Mouse (Mus musculus): ENCODE measurements around the gene 1700028J19Rik. TPM values are rescaled to one million over a fixed set of nuclear protein-coding genes. Genes with fewer than 3 reads are reported as not detected.
"Not testable (repeated sequence)": the region's sequence is repeated elsewhere in the genome, so short reads cannot be mapped to it uniquely, and the experiment has no call there.

The 1700028J19Rik gene
- polyA plus RNA-seq, 1 experiment from 2014 or later = 1.8 TPM

DNA sequence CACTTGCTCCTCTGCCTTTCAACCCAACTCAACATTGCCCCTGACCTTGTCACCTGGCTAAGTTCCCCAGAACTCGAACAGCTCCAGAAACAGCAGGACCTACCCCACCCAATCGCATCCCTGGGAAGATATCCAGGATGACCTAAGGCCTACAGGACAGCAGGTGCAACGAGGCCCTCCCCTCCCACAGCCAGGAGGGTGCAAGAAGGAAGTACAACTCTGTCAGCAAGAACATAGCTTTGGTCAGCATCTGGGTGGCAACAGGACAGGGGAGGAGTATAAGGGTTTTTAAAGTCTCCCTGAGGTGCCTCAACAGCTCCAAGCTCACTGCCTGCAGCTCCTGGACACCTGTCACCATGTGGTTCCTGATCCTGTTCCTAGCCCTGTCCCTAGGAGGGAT lies 48.6 kb downstream of the 1700028J19Rik start, which contains the start of gene Klk1b3:
TSS of gene Klk1b3 (plus strand) at position 301 of the 400 bp plus-strand sequence.
- H3K9me3 ChIP-seq (replicated peaks) = no peaks in the 10 kb centered on the region
- H3K27me3 ChIP-seq (replicated peaks) = no peaks in the 10 kb centered on the region
- H3K4me2 ChIP-seq = no peak within 1 kb of the TSS
- 43% methylated on average over 3 of the region's 3 CpGs for WGBS (ENCODE audit: insufficient replicate concordance)
- no peaks in the 10 kb centered on the region for H3K4me1 ChIP-seq
- H3K27ac ChIP-seq = no peak within 1 kb of the TSS
- ATAC-seq = no peak
- no peak within 1 kb of the TSS for H3K4me3 ChIP-seq
- H3K9ac ChIP-seq = no peak within 1 kb of the TSS
- no peaks in the 10 kb centered on the region for H3K36me3 ChIP-seq

GRCm38 (mm10) chr7:44193466-44193865 lies 53.0 kb downstream of the 1700028J19Rik start:
- not testable (repeated sequence) for H3K4me2 ChIP-seq; ATAC-seq; H3K36me3 ChIP-seq; H3K9ac ChIP-seq; H3K9me3 ChIP-seq (replicated peaks); H3K4me1 ChIP-seq; H3K4me3 ChIP-seq; H3K27me3 ChIP-seq (replicated peaks); H3K27ac ChIP-seq
- WGBS (ENCODE audit: insufficient replicate concordance) = 56% methylated on average over 1 of the region's 1 CpGs

DNA sequence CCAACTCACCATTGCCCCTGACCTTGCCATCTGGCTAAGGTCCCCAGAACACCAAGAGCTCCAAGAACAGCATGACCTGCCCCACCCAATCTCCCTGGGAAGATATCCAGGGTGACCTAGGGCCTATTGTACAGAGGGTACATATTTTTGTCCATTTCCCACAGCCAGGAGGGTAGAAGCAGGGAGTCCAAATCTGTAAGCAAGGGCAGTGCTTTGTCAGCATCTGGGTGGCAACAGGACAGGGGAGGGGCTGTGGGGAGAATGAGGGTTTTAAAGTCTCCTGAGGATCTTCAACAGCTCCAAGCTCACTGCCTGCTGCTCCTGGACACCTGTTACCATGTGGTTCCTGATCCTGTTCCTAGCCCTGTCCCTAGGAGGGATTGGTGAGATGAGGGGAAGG lies 58.6 kb downstream of the 1700028J19Rik start, which contains the start of gene Klk1b24:
TSS of gene Klk1b24 (plus strand) at position 301 of the 400 bp plus-strand sequence.
- not testable (repeated sequence) for H3K36me3 ChIP-seq; H3K27me3 ChIP-seq (replicated peaks); ATAC-seq; H3K9ac ChIP-seq; H3K9me3 ChIP-seq (replicated peaks); H3K4me2 ChIP-seq; H3K4me1 ChIP-seq; H3K27ac ChIP-seq; H3K4me3 ChIP-seq

DNA sequence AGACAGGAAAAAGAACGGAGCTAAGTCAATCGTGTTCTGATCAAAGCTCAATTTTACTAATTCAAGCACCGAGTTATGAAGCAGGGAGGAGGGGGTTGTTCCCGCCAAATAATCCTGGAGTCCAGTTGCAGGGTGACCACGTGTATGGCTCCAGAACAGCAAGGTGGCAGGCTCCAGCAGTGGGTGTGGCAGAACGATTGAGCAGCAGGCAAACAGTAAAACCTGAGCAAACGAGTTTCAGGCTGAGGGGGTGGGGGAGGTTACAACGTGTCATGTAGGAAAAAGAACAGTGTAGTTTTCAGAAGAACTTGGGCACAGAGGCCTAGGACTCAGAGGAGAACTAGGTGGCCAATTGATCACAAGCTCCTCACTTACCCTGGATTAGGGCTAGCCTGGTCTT lies 60.0 kb downstream of the 1700028J19Rik start:
- WGBS (ENCODE audit: insufficient replicate concordance) = 54% methylated on average over 8 of the region's 8 CpGs
- not testable (repeated sequence) for H3K4me3 ChIP-seq; H3K9ac ChIP-seq; H3K27me3 ChIP-seq (replicated peaks); H3K27ac ChIP-seq; H3K4me2 ChIP-seq; H3K36me3 ChIP-seq; ATAC-seq; H3K9me3 ChIP-seq (replicated peaks); H3K4me1 ChIP-seq

Other genes starting within 250 kb of the 1700028J19Rik start
- gene Klk1b26, start 234.5 kb downstream of the 1700028J19Rik start, polyA plus RNA-seq (2016; fragmentation: Nextera tagmentation; extraction: Ambion mirVana) = not detected in 2 replicates
- not detected in 2 replicates for gene Klk1b27, start 194.4 kb downstream of the 1700028J19Rik start, polyA plus RNA-seq (2016; fragmentation: Nextera tagmentation; extraction: Ambion mirVana)
- gene Klk1b21, start 144.4 kb downstream of the 1700028J19Rik start, polyA plus RNA-seq (2016; fragmentation: Nextera tagmentation; extraction: Ambion mirVana) = not detected in 2 replicates
- not detected in 2 replicates for gene Klk1b22, start 134.0 kb downstream of the 1700028J19Rik start, polyA plus RNA-seq (2016; fragmentation: Nextera tagmentation; extraction: Ambion mirVana)
- gene Klk1b16, start 109.9 kb downstream of the 1700028J19Rik start, polyA plus RNA-seq (2016; fragmentation: Nextera tagmentation; extraction: Ambion mirVana) = not detected in 2 replicates
- gene Klk1b24, start 58.5 kb downstream of the 1700028J19Rik start, polyA plus RNA-seq (2016; fragmentation: Nextera tagmentation; extraction: Ambion mirVana) = not detected in 2 replicates
- not detected in 2 replicates for gene Klk1b3, start 48.5 kb downstream of the 1700028J19Rik start, polyA plus RNA-seq (2016; fragmentation: Nextera tagmentation; extraction: Ambion mirVana)
- not detected in 2 replicates for gene Klk1b4, start 39.3 kb downstream of the 1700028J19Rik start, polyA plus RNA-seq (2016; fragmentation: Nextera tagmentation; extraction: Ambion mirVana)
- not detected in 2 replicates for gene Klk1b5, start 30.8 kb downstream of the 1700028J19Rik start, polyA plus RNA-seq (2016; fragmentation: Nextera tagmentation; extraction: Ambion mirVana)
- gene Klk1, start 21.3 kb downstream of the 1700028J19Rik start, polyA plus RNA-seq (2016; fragmentation: Nextera tagmentation; extraction: Ambion mirVana) = not detected in 2 replicates
- gene Gm36864, start 10.5 kb downstream of the 1700028J19Rik start, polyA plus RNA-seq (2016; fragmentation: Nextera tagmentation; extraction: Ambion mirVana) = 0.08 TPM in 1 of 2 replicates, not detected in the other
- gene 2410002F23Rik, start within 50 bp of the 1700028J19Rik start, polyA plus RNA-seq (2016; fragmentation: Nextera tagmentation; extraction: Ambion mirVana) = 64.3 and 66.7 TPM in 2 replicates
- gene Acp4, start 10.7 kb upstream of the 1700028J19Rik start, polyA plus RNA-seq (2016; fragmentation: Nextera tagmentation; extraction: Ambion mirVana) = not detected in 2 replicates
- gene Gm15517, start 14.8 kb upstream of the 1700028J19Rik start, polyA plus RNA-seq (2016; fragmentation: Nextera tagmentation; extraction: Ambion mirVana) = not detected in 2 replicates
- gene Clec11a, start 60.2 kb upstream of the 1700028J19Rik start, polyA plus RNA-seq (2016; fragmentation: Nextera tagmentation; extraction: Ambion mirVana) = 0.50 and 0.55 TPM in 2 replicates
- 0.10 and 0.18 TPM in 2 replicates for gene Shank1, start 63.6 kb upstream of the 1700028J19Rik start, polyA plus RNA-seq (2016; fragmentation: Nextera tagmentation; extraction: Ambion mirVana)
- gene Syt3, start 137.4 kb upstream of the 1700028J19Rik start, polyA plus RNA-seq (2016; fragmentation: Nextera tagmentation; extraction: Ambion mirVana) = 0.05 and 0.11 TPM in 2 replicates
- 0.38 TPM in 1 of 2 replicates, not detected in the other for gene 1700008O03Rik, start 139.1 kb upstream of the 1700028J19Rik start, polyA plus RNA-seq (2016; fragmentation: Nextera tagmentation; extraction: Ambion mirVana)
- gene Lrrc4b, start 182.3 kb upstream of the 1700028J19Rik start, polyA plus RNA-seq (2016; fragmentation: Nextera tagmentation; extraction: Ambion mirVana) = 0.07 TPM in 1 of 2 replicates, not detected in the other
- 5.5 and 6.4 TPM in 2 replicates for gene Aspdh, start 218.7 kb upstream of the 1700028J19Rik start, polyA plus RNA-seq (2016; fragmentation: Nextera tagmentation; extraction: Ambion mirVana)
- 189 and 194 TPM in 2 replicates for gene Josd2, start 221.3 kb upstream of the 1700028J19Rik start, polyA plus RNA-seq (2016; fragmentation: Nextera tagmentation; extraction: Ambion mirVana)
- 70.6 and 74.8 TPM in 2 replicates for gene Emc10, start 249.8 kb upstream of the 1700028J19Rik start, polyA plus RNA-seq (2016; fragmentation: Nextera tagmentation; extraction: Ambion mirVana)
- 2.8 and 3.3 TPM in 2 replicates for gene Fam71e1, start 249.9 kb upstream of the 1700028J19Rik start, polyA plus RNA-seq (2016; fragmentation: Nextera tagmentation; extraction: Ambion mirVana)

Data from liver, embryonic 12.5 days (tissue).